Mouse (Mus musculus): Measurements from ENCODE around the gene Mapkapk5.

- TF ChIP-seq GATA1 (IDR thresholded peaks at IDR 0.05; ENCODE audit: low read length) (no peak), TAL1 (IDR thresholded peaks at IDR 0.05; ENCODE audit: low read length) (no peak)
Measured at GRCm38 (mm10) chr5:121536921-121537555, 8.7 kb downstream of the Mapkapk5 start.

Data from erythroblast, embryonic 14.5 days (primary cell).